Mouse (Mus musculus) liver, embryonic 15.5 days (tissue): ENCODE results near the gene Prx. TPM values are rescaled to one million over a fixed set of nuclear protein-coding genes. Genes with fewer than 3 reads are reported as not detected.
A peak's percentile ranks its signal among the peaks of the same experiment; 100 is the strongest.

ENCODE experiments used
- ATAC-seq: fragments of 200-750 bp; cut with Nextera tagmentation; 2 replicates; pipeline ENCODE4 v1.8.0; 2017; ENCODE audit warnings: moderate number of reproducible peaks, mild to moderate bottlenecking, moderate library complexity; ENCODE audit not compliant: insufficient read depth
- H3K27ac ChIP-seq: fragments of 300-500 bp; sonication (generic); replicated peaks from 2 replicates; pipeline ENCODE4 v1.5.1; 2015; ENCODE audit warnings: mild to moderate bottlenecking, inconsistent platforms
- H3K27me3 ChIP-seq: fragments of 300-500 bp; sonication (generic); 2 replicates; pipeline ENCODE4 v1.6.1; 2015; ENCODE audit warnings: mild to moderate bottlenecking, inconsistent platforms
- H3K36me3 ChIP-seq: fragments of 300-500 bp; sonication (generic); replicated peaks from 2 replicates; pipeline ENCODE4 v1.6.1; 2015; ENCODE audit warnings: moderate library complexity, mild to moderate bottlenecking, inconsistent platforms
- H3K4me1 ChIP-seq: fragments of 300-500 bp; sonication (generic); replicated peaks from 2 replicates; pipeline ENCODE4 v1.6.1; 2015; ENCODE audit warnings: inconsistent platforms
- H3K4me2 ChIP-seq: fragments of 300-500 bp; sonication (generic); 2 replicates; pipeline ENCODE4 v1.6.1; 2015; ENCODE audit warnings: moderate library complexity, mild to moderate bottlenecking, inconsistent platforms
- H3K4me3 ChIP-seq: fragments of 300-500 bp; sonication (generic); replicated peaks from 2 replicates; pipeline ENCODE4 v1.5.1; 2015; ENCODE audit warnings: mild to moderate bottlenecking, inconsistent platforms
- H3K9ac ChIP-seq: fragments of 300-500 bp; sonication (generic); 2 replicates; pipeline ENCODE4 v1.6.1; 2015; ENCODE audit warnings: moderate library complexity, mild to moderate bottlenecking, inconsistent platforms
- H3K9me3 ChIP-seq: fragments of 300-500 bp; sonication (generic); replicated peaks from 2 replicates; pipeline ENCODE4 v1.6.1; 2016; ENCODE audit warnings: inconsistent platforms
- WGBS: fragments of 180-500 bp; shearing (Covaris S2); methylation state at CpG from one replicate; pipeline ENCODE4 v1.1.7; 2015; ENCODE audit warnings: mixed read lengths; ENCODE audit not compliant: insufficient replicate concordance; 5-methylcytosine and 5-hydroxymethylcytosine counted together
- polyA plus RNA-seq: library from polyadenylated mRNA; unstranded; fragments of >200 nt; fragmentation: Nextera tagmentation; extraction: Ambion mirVana; gene quantifications from 2 replicates; pipeline ENCODE4 v1.2.1, GENCODE M21; 2015

Prx gene
- polyA plus RNA-seq, 1 experiment from 2014 or later, result 0.67 TPM

DNA sequence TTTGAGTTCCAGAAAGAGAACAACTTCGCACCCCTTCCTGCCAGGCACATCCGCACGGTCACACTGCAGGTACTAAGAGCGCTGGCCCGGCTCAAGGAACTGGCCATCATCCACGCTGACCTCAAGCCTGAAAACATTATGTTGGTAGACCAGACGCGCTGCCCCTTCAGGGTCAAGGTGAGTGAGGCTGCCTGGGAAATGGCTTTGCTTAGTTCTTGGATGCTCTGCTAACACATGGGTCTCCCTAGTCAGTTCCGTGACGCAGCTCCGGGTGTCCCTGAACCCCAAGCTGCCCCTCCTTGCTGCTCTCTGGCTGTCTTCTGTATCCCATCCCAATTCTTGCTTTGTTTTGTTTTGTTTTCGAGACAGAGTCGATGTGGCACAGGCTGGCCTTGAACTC is 24.7 kb downstream of the Prx start:
- 0 out of 2 replicates have a peak, but pooled peaks cover 3% of the 10 kb centered on the region for H3K9me3 ChIP-seq
- H3K4me3 ChIP-seq, result no peak overlapping the region
- no peak overlapping the region for H3K4me2 ChIP-seq
- peaks cover 26% of the 10 kb centered on the region for H3K4me1 ChIP-seq
- no peak overlapping the region for H3K9ac ChIP-seq
- H3K36me3 ChIP-seq, result no peaks in the 10 kb centered on the region
- 90% methylated on average over 13 of the region's 13 CpGs for WGBS
- H3K27ac ChIP-seq, result no peak overlapping the region
- H3K27me3 ChIP-seq, result no peaks in the 10 kb centered on the region
- no peak for ATAC-seq

DNA sequence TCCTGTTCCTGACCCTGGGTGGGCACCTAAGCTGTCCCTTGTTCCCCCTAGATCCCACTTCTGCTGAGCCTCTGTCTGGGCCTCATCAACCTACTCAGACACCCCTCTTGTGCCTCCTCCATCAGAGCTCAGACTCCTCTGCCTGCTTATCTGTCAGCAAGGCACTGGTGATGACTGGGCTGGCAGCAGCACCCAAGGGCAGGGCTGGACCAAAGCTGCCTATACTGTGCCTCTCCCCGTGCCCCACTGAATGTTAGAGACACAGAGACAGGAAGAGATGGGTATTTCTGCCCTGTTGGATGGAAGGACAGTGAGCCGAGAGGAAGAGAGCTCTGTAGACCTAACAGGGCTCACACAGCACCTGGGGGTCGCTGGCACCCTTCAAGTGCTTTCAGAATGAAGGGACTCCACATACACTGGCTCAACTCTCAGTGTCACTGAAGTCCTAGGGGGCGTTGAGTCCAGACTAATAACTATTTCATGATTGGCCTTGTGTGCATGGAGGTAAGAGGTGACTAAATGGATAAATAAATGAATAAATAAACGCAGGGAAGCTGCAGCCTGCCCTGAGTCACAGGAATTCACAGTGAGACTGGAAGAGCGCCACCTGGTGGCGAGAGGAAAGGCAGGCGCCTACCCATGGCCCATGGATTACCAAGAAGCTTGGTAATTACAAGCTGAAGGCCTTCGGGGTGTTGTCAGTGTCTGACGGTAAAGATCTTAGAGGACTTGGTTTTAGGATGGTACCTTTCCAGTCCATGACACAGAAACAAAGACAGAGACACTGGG is 27.1 kb downstream of the Prx start:
- Histone ChIP-seq H3K4me2 (peak overlapping the region; percentile 78), H3K4me1 (peaks cover 24% of the 10 kb centered on the region), H3K27me3 (no peaks in the 10 kb centered on the region), H3K9ac (peak overlapping the region; percentile 60), H3K9me3 (no peaks in the 10 kb centered on the region), H3K27ac (peak overlapping the region; percentile 91), H3K4me3 (peak overlapping the region; percentile 39), H3K36me3 (no peaks in the 10 kb centered on the region)
- ATAC-seq, result peak; percentile 99
- WGBS, result 18% methylated on average over 10 of the region's 10 CpGs

DNA sequence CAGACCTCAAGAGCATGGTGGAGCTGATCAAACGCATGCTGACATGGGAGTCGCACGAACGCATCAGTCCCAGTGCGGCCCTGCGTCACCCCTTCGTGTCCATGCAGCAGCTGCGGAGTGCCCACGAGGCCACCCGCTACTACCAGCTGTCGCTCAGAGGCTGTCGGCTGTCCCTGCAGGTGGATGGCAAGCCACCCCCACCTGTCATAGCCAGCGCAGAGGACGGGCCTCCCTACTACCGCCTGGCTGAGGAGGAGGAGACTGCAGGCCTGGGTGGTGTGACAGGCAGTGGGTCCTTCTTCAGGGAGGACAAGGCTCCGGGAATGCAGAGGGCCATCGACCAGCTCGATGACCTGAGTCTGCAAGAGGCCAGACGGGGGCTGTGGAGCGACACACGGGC is 29.9 kb downstream of the Prx start:
- no peak overlapping the region for H3K27ac ChIP-seq
- peaks cover 30% of the 10 kb centered on the region for H3K4me1 ChIP-seq
- H3K27me3 ChIP-seq, result no peaks in the 10 kb centered on the region
- H3K9me3 ChIP-seq, result no peaks in the 10 kb centered on the region
- no peak for ATAC-seq
- no peak overlapping the region for H3K4me3 ChIP-seq
- no peak overlapping the region for H3K9ac ChIP-seq
- 86% methylated on average over 21 of the region's 21 CpGs for WGBS
- H3K36me3 ChIP-seq, result peaks cover 26% of the 10 kb centered on the region
- H3K4me2 ChIP-seq, result no peak overlapping the region

DNA sequence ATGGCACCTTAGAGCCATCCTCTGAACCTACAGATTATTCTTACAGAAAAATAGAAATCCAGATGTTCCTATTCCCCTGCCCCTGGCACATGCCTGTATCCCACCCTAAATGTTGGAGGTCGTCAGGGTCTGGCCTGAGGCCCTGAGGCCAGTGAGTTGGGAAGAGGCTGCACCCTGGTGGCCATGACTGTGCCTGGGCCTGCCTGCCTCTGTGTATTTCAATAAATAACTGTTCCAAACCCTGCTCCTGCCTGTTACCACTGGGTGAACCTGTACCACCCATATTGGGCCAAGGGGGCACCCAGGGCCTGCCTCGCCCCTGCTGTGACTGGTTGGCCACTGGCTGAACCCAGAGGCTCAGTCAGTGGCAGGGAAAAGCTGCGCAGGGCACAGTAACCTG is 31.8 kb downstream of the Prx start:
- no peaks in the 10 kb centered on the region for H3K9me3 ChIP-seq

DNA sequence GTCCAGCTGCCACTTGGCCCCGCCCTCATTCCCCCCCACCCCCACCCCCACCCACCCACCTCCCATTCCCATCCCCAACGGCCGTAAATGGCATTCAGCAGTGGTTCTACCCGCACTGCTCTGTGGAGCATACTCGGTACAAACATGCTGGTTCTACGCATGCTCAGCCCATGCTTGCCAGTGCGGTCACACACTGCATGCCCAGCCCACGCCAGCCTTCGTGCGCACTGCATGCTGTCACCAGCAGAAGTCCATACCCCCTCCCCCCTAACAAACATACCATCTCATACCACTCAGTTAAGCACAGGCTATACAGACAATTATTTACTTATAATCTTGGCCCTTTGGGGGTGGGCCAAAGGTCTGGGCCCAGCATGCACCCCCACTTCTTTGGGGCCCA is 32.6 kb downstream of the Prx start:
- H3K4me3 ChIP-seq, result no peak overlapping the region
- ATAC-seq, result no peak
- peaks cover 51% of the 10 kb centered on the region for H3K36me3 ChIP-seq
- H3K4me1 ChIP-seq, result peaks cover 34% of the 10 kb centered on the region
- H3K4me2 ChIP-seq, result no peak overlapping the region
- H3K9ac ChIP-seq, result no peak overlapping the region
- H3K27me3 ChIP-seq, result no peaks in the 10 kb centered on the region
- H3K27ac ChIP-seq, result no peak overlapping the region
- 87% methylated on average over 10 of the region's 10 CpGs for WGBS
- H3K9me3 ChIP-seq, result no peaks in the 10 kb centered on the region

More for the DNA sequence above, 31.8 kb downstream of the Prx start:
- Histone ChIP-seq H3K27ac (no peak overlapping the region), H3K4me3 (no peak overlapping the region), H3K27me3 (no peaks in the 10 kb centered on the region), H3K9ac (no peak overlapping the region), H3K36me3 (peaks cover 43% of the 10 kb centered on the region), H3K4me2 (no peak overlapping the region), H3K4me1 (peaks cover 33% of the 10 kb centered on the region)
- WGBS, result 70% methylated on average over 3 of the region's 3 CpGs
- ATAC-seq, result no peak

DNA sequence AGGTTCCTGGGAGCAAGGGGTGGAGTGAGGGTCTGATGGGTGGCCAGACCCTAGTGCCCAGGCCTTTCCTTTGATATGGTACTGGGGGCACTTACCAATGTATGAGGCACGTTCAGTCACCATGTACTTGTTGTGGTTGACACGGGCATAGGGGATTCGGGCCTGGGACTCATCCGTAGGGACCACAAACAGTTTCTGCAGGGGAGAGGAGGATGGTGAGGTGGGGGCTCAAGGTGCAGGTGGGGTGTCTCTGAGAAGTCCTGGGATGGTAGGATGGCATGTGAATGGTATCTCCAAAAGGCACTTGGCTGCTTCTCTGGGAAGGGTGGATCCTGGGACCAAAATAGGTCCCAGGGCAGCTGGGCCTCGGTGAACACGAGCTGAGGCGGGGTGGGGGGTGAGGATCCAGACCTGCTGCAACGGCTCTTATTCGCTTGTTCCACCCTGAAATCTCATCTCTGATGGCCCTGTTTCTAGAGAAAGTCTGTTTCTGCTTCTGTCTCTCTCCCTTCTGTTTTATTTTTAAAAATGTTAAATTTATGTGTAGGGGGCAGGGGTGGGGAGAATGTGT is 33.4 kb downstream of the Prx start:
- Histone ChIP-seq H3K4me3 (no peak overlapping the region), H3K36me3 (peaks cover 60% of the 10 kb centered on the region), H3K9me3 (no peaks in the 10 kb centered on the region), H3K4me2 (no peak overlapping the region), H3K27ac (no peak overlapping the region), H3K9ac (no peak overlapping the region), H3K27me3 (no peaks in the 10 kb centered on the region), H3K4me1 (peaks cover 40% of the 10 kb centered on the region)
- WGBS, result 77% methylated on average over 9 of the region's 9 CpGs
- ATAC-seq, result no peak

DNA sequence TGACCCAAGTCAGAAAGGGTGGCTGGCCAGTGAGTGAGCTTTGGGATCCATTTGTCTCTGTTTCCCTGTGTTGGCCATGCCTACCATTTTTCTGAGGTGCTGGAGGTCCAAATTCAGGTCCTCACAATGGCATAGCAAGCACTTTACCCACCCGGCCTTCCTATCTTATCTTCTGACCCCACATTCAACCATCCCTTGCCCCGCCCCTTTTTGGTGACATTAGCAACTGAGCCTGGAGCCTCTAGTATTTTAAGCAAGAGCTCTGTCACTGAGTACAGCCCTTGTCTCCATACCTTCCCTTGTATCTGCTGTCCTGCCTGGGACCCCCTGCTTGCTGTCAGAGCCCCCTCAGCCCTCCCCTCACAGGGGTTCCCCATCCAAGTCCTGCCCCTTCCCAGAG is 36.3 kb downstream of the Prx start:
- H3K4me1 ChIP-seq, result peaks cover 69% of the 10 kb centered on the region
- peak overlapping the region; percentile 91 for H3K27ac ChIP-seq
- peak overlapping the region; percentile 74 for H3K4me2 ChIP-seq
- ATAC-seq, result peak; percentile 74
- peak overlapping the region; percentile 41 for H3K9ac ChIP-seq
- no peaks in the 10 kb centered on the region for H3K27me3 ChIP-seq
- H3K4me3 ChIP-seq, result peak overlapping the region; percentile 33
- H3K9me3 ChIP-seq, result no peaks in the 10 kb centered on the region
- H3K36me3 ChIP-seq, result peaks cover 85% of the 10 kb centered on the region
- 20% methylated on average over 2 of the region's 2 CpGs for WGBS

DNA sequence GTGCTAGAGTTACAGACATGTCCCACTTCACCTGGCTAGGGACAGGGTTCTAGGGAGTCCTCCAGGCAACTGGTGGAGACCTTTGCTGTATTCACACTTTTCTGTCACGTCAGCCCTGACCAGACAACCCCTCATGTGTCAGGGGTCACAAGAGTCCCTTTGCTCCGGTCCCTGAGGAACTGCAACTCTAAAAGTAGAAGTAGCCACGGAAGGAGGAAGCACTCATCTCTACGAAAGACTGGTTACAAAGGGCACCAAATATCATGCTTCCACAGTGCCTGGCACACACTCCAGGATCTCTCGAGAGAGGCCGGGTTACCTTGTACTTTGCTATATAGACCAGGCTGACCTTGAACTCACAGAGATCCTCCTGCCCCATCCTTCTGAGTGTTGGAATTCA is 37.5 kb downstream of the Prx start:
- Histone ChIP-seq H3K4me2 (no peak overlapping the region), H3K27ac (peak overlapping the region; percentile 91), H3K36me3 (peaks cover 89% of the 10 kb centered on the region), H3K9ac (no peak overlapping the region), H3K9me3 (no peaks in the 10 kb centered on the region), H3K4me1 (peaks cover 81% of the 10 kb centered on the region), H3K27me3 (no peaks in the 10 kb centered on the region), H3K4me3 (no peak overlapping the region)
- no peak for ATAC-seq
- 73% methylated on average over 6 of the region's 6 CpGs for WGBS

DNA sequence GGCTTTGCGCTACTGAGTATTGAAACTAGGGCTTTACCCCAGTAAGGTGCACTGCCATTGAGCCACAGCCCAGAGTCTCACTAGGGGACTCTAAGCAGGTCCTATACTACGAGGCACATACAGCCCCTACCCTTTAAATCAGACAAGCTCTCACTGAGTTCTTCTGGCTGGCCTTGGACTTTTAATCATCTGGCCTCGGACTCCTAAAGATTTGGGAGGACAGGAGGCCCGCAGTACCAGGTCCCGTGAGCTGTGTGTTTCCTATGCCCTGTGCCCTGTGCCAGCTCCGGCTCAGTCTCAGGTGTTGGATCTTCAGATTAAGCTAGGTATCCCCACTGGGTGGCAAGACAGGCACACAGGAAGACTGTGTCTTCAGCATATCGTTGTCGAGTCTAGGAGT is 38.9 kb downstream of the Prx start:
- 81% methylated on average over 8 of the region's 8 CpGs for WGBS
- no peaks in the 10 kb centered on the region for H3K27me3 ChIP-seq
- ATAC-seq, result no peak
- peaks cover 95% of the 10 kb centered on the region for H3K4me1 ChIP-seq
- peak overlapping the region; percentile 29 for H3K4me2 ChIP-seq
- H3K9ac ChIP-seq, result peak overlapping the region; percentile 21; the same call in 1 of the 2 replicates
- no peaks in the 10 kb centered on the region for H3K9me3 ChIP-seq
- peak overlapping the region; percentile 91 for H3K27ac ChIP-seq
- H3K4me3 ChIP-seq, result no peak overlapping the region
- H3K36me3 ChIP-seq, result peaks cover 76% of the 10 kb centered on the region

DNA sequence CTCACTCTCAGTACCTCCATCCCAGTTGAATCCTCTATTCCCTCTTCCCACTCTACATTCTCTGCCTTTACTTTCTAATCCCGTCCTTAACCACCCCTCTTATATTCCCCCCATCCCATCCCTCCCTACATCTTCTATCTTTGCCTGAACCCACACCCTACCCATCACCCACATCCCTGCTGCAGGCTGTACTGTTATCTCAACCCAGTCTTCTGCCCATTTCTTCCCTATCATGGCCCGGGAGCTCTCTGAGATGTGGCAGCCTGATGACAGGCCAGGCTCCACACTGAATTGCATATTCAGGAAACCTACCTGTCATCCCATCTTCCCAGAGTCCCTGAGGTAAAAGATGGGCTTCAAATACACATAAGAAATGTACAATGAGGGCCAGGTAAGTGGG is 39.7 kb downstream of the Prx start:
- peak overlapping the region; percentile 49 for H3K4me2 ChIP-seq
- peaks cover 96% of the 10 kb centered on the region for H3K4me1 ChIP-seq
- peak overlapping the region; percentile 18; the same call in 1 of the 2 replicates for H3K4me3 ChIP-seq
- peak overlapping the region; percentile 91 for H3K27ac ChIP-seq
- H3K9me3 ChIP-seq, result no peaks in the 10 kb centered on the region
- peak overlapping the region; percentile 21; the same call in 1 of the 2 replicates for H3K9ac ChIP-seq
- 31% methylated on average over 2 of the region's 2 CpGs for WGBS
- no peaks in the 10 kb centered on the region for H3K27me3 ChIP-seq
- peaks cover 68% of the 10 kb centered on the region for H3K36me3 ChIP-seq
- ATAC-seq, result peak; percentile 32; the same call in 1 of the 2 replicates

DNA sequence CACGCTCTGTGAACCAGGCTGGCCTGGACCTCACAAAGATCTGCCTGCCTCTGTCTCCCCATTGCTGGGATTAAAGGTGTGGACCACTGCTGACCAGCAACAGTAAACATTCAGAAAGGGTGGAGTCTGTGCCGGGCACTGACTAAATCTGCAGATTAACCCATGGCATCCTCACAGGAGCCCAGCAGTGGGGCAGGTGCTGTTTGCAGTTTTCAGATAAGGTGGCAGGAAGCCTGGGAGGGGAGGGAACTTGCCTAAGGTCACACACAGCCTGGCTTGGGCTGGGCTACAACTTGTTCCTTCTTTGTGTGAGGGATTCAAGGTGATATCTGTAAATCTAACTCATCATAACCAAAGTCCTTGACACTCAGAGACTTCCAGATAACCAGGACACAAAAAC is 41.4 kb downstream of the Prx start:
- Histone ChIP-seq H3K36me3 (peaks cover 55% of the 10 kb centered on the region), H3K27ac (peak overlapping the region; percentile 91), H3K9me3 (no peaks in the 10 kb centered on the region), H3K4me1 (peaks cover 93% of the 10 kb centered on the region), H3K27me3 (no peaks in the 10 kb centered on the region), H3K4me3 (peak overlapping the region; percentile 71), H3K4me2 (peak overlapping the region; percentile 91), H3K9ac (peak overlapping the region; percentile 81)
- peak; percentile 86 for ATAC-seq
- WGBS, result 48% methylated on average over 2 of the region's 2 CpGs
